Mouse (Mus musculus): ENCODE data around the gene Defb19. TPM values are rescaled to one million over a fixed set of nuclear protein-coding genes. Genes with fewer than 3 reads are reported as not detected.

Gene Defb19
- not detected in 2 replicates for polyA plus RNA-seq (2012; rRNA removed)

GRCm38 (mm10) chr2:152580107-152580506 lies at the start of gene Defb19:
TSS of gene Defb19 (minus strand) at chr2:152580312.

DNA sequence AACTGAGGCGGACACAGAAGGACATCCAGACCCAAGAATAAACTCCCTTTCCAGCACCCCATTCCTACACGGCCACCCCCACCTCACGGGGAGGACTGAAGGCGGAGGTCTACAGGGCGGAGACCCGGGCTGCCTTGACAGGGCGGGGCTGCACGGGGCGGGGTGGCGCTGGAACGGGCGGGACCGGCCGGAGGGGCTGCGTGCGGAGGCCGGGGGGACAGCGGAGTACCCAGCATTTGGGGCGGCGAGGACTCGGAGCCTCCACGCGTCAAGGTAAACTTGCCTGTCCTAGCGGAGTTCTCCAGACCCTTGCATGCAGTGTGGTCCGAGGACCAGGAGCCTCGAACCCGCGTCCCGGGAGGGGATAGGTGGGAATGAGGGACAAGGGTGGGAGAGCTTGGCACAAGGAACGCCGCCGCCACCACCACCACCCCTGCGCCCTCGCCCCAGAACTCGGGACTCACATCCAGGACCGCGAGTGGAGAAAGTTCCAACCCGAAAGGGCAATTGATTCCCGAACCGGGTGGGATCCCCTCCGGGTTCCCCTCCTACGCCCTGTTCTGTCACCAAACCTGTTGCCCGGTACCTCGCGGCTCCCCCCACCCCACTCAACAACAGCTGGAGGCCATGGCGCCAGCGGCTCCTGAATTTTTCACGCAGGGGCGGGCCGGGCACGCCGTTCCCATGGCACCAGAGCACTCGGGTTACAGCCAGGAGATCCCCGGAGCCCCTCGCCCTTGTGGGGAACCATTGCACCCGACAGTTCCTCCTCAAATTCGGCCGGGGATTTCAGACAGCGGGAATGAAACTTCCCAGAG lies 46.9 kb upstream of the Defb19 start, which contains the start of gene Rem1:
Gene Rem1, plus strand, starts transcription at position 178 of the 818 bp plus-strand sequence.

GRCm38 (mm10) chr2:152622953-152623352 lies 42.8 kb upstream of the Defb19 start, which contains the start of gene Defb25:
TSS of gene Defb25 (minus strand) at chr2:152623053.

GRCm38 (mm10) chr2:152604057-152604456 lies 23.9 kb upstream of the Defb19 start, which contains the start of gene Defb36:
TSS of gene Defb36 (plus strand) at chr2:152604327.

GRCm38 (mm10) chr2:152599299-152599698 lies 19.2 kb upstream of the Defb19 start, which contains the start of gene Defb45:
TSS of gene Defb45 (minus strand) at chr2:152599399.

GRCm38 (mm10) chr2:152572114-152572794 lies 7.9 kb downstream of the Defb19 start, which contains the start of gene Defb21:
TSS of gene Defb21 (plus strand) at chr2:152572744.

DNA sequence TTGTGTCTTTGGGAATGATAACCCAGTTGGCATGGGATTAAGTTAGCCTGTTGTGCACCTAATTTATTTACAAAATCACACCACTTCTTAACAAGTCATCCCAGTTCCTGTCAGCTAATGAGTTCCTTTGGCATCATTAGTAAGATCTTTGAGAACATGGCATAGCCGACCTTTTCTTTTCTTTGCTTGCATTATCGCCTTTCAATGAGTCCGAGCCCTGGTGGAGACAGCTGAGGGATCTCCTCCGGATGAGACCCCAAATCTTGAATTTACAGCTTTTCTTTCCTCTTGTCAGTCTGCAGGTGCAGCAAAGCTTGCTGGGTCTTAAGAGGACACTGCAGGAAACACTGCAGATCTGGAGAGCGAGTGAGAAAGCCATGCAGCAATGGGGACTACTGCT lies 11.1 kb downstream of the Defb19 start, which contains the start of gene Gm17416:
Gene Gm17416, plus strand, starts transcription at position 301 of the 400 bp plus-strand sequence.

DNA sequence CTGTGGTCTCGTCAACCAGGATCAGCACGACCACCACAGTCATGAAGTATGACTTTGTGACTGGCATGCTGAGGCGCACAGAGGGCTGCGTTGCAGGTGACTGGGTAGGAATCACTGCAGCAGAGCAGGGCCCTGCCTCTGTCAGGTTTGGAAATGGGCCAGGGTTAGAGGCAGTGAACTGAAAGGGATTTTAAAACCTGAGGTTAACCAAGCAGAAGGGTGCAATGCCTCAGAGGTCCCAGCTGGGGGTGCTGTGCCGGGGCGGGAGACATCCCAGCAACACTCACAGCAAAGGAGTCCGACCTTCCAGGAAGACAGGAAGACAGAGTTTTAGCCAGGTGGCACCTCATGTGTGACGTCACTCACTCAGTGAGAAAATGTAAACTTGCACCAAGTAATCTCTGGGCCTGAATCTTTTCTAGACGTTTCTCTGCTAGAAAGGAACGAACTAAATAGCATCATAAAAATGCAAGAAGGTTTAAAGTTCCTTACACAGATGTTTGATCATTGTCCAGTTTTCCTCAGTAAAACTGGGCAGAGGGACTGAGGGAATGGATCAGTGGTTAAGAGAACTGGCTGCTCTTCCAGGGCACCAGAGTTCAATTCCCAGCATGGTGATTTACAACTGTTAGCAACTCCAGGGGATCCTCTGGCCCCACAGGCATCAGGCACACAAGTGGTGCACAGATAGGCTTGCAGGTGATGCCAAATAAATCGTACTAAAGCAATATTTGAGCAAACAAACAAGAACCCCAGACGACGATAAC lies 40.0 kb downstream of the Defb19 start, which contains the start of gene Defb29:
Gene Defb29, minus strand, starts transcription at position 155 of the 767 bp plus-strand sequence.

Other genes starting within 250 kb of the Defb19 start
- gene Rbck1, start 247.7 kb downstream of the Defb19 start, polyA plus RNA-seq (2012; rRNA removed): 255 and 263 TPM in 2 replicates
- 0.37 and 0.63 TPM in 2 replicates for gene Trib3, start 236.3 kb downstream of the Defb19 start, polyA plus RNA-seq (2012; rRNA removed)
- 21.5 and 24.8 TPM in 2 replicates for gene Nrsn2, start 203.7 kb downstream of the Defb19 start, polyA plus RNA-seq (2012; rRNA removed)
- 84.0 and 84.5 TPM in 2 replicates for gene Sox12, start 182.2 kb downstream of the Defb19 start, polyA plus RNA-seq (2012; rRNA removed)
- 20.1 and 21.6 TPM in 2 replicates for gene Zcchc3, start 165.3 kb downstream of the Defb19 start, polyA plus RNA-seq (2012; rRNA removed)
- gene 6820408C15Rik, start 164.7 kb downstream of the Defb19 start, polyA plus RNA-seq (2012; rRNA removed): 2.2 and 2.6 TPM in 2 replicates
- gene Defb23, start 115.7 kb downstream of the Defb19 start, polyA plus RNA-seq (2012; rRNA removed): not detected in 2 replicates
- gene Defb20, start 103.2 kb downstream of the Defb19 start, polyA plus RNA-seq (2012; rRNA removed): 0.09 TPM in 1 of 2 replicates, not detected in the other
- gene Defb22, start 90.2 kb downstream of the Defb19 start, polyA plus RNA-seq (2012; rRNA removed): not detected in 2 replicates
- gene Defb26, start 68.6 kb downstream of the Defb19 start, polyA plus RNA-seq (2012; rRNA removed): not detected in 2 replicates
- gene Defb28, start 62.1 kb downstream of the Defb19 start, polyA plus RNA-seq (2012; rRNA removed): not detected in 2 replicates
- not detected in 2 replicates for gene Defb29, start 40.2 kb downstream of the Defb19 start, polyA plus RNA-seq (2012; rRNA removed)
- gene Gm17416, start 11.0 kb downstream of the Defb19 start, polyA plus RNA-seq (2012; rRNA removed): not detected in 2 replicates
- gene Defb21, start 7.6 kb downstream of the Defb19 start, polyA plus RNA-seq (2012; rRNA removed): not detected in 2 replicates
- not detected in 2 replicates for gene Defb45, start 19.1 kb upstream of the Defb19 start, polyA plus RNA-seq (2012; rRNA removed)
- gene Defb36, start 24.0 kb upstream of the Defb19 start, polyA plus RNA-seq (2012; rRNA removed): not detected in 2 replicates
- gene Defb25, start 42.7 kb upstream of the Defb19 start, polyA plus RNA-seq (2012; rRNA removed): not detected in 2 replicates
- gene Rem1, start 46.6 kb upstream of the Defb19 start, polyA plus RNA-seq (2012; rRNA removed): 0.41 and 0.84 TPM in 2 replicates
- 172 and 175 TPM in 2 replicates for gene H13, start 89.1 kb upstream of the Defb19 start, polyA plus RNA-seq (2012; rRNA removed)
- 25.2 and 27.7 TPM in 2 replicates for gene Mcts2, start 106.7 kb upstream of the Defb19 start, polyA plus RNA-seq (2012; rRNA removed)
- 133 and 168 TPM in 2 replicates for gene Id1, start 155.9 kb upstream of the Defb19 start, polyA plus RNA-seq (2012; rRNA removed)
- 3.8 and 5.3 TPM in 2 replicates for gene Cox4i2, start 173.9 kb upstream of the Defb19 start, polyA plus RNA-seq (2012; rRNA removed)

Measured in central nervous system, embryonic 14 days (tissue).